Mouse (Mus musculus) heart, postnatal 4 days (tissue): ENCODE measurements at regions not wholly inside any gene's neighbourhood (a gene's known extent, or its start where the extent isn't known, plus 50 kb on each side); places are given as distances from the start of the nearest gene placed in this dataset.
"Not testable (repeated sequence)": the region's sequence is repeated elsewhere in the genome, so short reads cannot be mapped to it uniquely, and the experiment has no call there.

Experiments used
- DNase-seq: peaks from one replicate; pipeline ENCODE4 v3.0.0; 2021

- DNase-seq: not testable (repeated sequence)
Measured at GRCm38 (mm10) chr6:133724627-133725026, 128.9 kb downstream of the Kap start.

- DNase-seq: peak; percentile 60
Measured at GRCm38 (mm10) chr6:133706712-133707111, 146.8 kb downstream of the Kap start.

- peak; percentile 21 for DNase-seq
Measured at GRCm38 (mm10) chr6:133701625-133702024, 151.9 kb downstream of the Kap start.
